Mouse (Mus musculus) heart, postnatal 0 days (tissue): Measurements from ENCODE around the gene Runx2.

Experiments
- CTCF ChIP-seq: IDR thresholded peaks from 2 replicates; pipeline ENCODE4 v1.5.1; 2016; ENCODE audit warnings: antibody characterized with exemption, control low read depth, low read depth
- EP300 ChIP-seq: IDR thresholded peaks from 2 replicates; pipeline ENCODE4 v1.6.1; 2016; ENCODE audit warnings: antibody characterized with exemption, low read depth

DNA sequence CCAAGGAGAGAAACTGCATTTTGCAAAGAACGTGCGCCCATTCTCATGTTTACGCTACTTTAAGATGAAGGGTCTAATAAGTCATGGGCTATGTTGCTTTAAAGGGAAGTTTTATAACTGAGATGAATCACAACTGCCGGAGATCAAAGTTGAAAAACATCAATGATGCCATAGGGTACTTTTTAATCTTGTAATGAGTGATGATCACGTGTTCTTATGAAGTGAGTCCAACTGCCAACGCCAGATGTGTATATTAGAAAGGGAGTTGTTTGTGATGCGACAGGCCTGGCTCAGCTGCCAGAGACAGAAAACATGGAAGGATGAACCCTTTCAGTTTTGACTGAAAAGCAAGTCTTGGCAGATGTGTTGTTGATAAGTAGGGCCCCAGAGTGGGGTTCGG, 101.2 kb downstream of the Runx2 start:
- TF ChIP-seq CTCF, result no peak
- no peak for TF ChIP-seq EP300
